Mouse (Mus musculus): Measurements from ENCODE around the gene Trappc6a. TPM values are rescaled to one million over a fixed set of nuclear protein-coding genes. Genes with fewer than 3 reads are reported as not detected.

The Trappc6a gene
- total and polyA plus RNA-seq, 3 experiments, result 41.1 to 201 (median 72.2) TPM

DNA sequence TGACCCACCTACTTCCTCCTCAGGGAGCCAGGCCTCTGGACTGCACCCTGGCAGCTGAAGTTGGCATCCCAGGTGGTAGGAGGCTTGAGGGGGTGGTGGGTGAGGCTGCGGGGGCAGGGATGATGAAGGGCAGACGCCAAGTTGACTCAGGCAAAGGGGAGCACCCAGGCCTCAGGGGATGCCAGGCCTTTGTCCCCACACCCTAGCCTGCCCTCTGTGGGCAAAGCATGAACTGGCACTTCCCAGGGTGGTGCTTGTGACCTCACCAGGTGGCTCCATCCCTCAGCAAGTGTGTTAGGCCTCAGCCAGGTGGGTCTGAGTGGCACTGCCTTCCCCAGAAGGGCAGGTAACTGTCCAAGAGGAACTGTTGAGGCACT, 16.9 kb downstream of the Trappc6a start:
- H3K27me3 ChIP-seq (replicated peaks), result no peaks in the 10 kb centered on the region
- peaks cover 0 to 8% of the 10 kb centered on the region in 2 experiments; a peak in 2 of 4 replicates for H3K4me1 ChIP-seq (ENCODE audit: control insufficient read depth in 1 of 2, insufficient read depth in 2 of 2)
- peaks cover 23 to 67% of the 10 kb centered on the region in 2 experiments for H3K36me3 ChIP-seq (replicated peaks in 1 of 2; ENCODE audit: control insufficient read depth in 1 of 2, insufficient read depth in 1 of 2, low read length in 1 of 2)
- dilution Hi-C loops (cut with MboI; ENCODE audit: extremely low pct_ligation_motif_present, extremely low pct_unique_long_range_greater_than_20kb, low sequenced_read_pairs), result no loop called here
- no peak overlapping the region for H3K4me3 ChIP-seq (replicated peaks in 1 of 3; ENCODE audit: low read depth in 2 of 3, low read length in 2 of 3, poor library complexity in 1 of 3)
- TF ChIP-seq SIN3A (IDR thresholded peaks at IDR 0.05; ENCODE audit: low read length), result no peak
- TF ChIP-seq CTCF (conservative IDR thresholded peaks at IDR 0.05 in 1 of 2, IDR thresholded peaks at IDR 0.05 in 1 of 2; ENCODE audit: low read depth in 2 of 2, low read length in 2 of 2), result no peak
- no peak for TF ChIP-seq JUN (IDR thresholded peaks at IDR 0.05; ENCODE audit: insufficient read depth, low read depth, low read length)
- no peak for TF ChIP-seq TCF12 (IDR thresholded peaks at IDR 0.05; ENCODE audit: low read depth, low read length)
- TF ChIP-seq MXI1 (IDR thresholded peaks at IDR 0.05; ENCODE audit: low read depth, low read length), result no peak
- TF ChIP-seq MYC (IDR thresholded peaks at IDR 0.05; ENCODE audit: low read depth, low read length), result no peak
- no peak for TF ChIP-seq ZNF384 (IDR thresholded peaks at IDR 0.05; ENCODE audit: low read depth, low read length)
- no peak for TF ChIP-seq POLR2AphosphoS2 (IDR thresholded peaks at IDR 0.05; ENCODE audit: low read depth, low read length)
- TF ChIP-seq ZMIZ1 (IDR thresholded peaks at IDR 0.05; ENCODE audit: low read depth, low read length), result no peak
- TF ChIP-seq POLR2A (IDR thresholded peaks at IDR 0.05; ENCODE audit: low read depth, low read length), result no peak
- TF ChIP-seq BHLHE40 (IDR thresholded peaks at IDR 0.05; ENCODE audit: low read depth, low read length), result no peak
- no peak for TF ChIP-seq ELF1 (IDR thresholded peaks at IDR 0.05; ENCODE audit: low read depth, low read length)
- no peak for TF ChIP-seq CHD1 (IDR thresholded peaks at IDR 0.05; ENCODE audit: low read depth, low read length)
- TF ChIP-seq RAD21 (IDR thresholded peaks at IDR 0.05; ENCODE audit: low read depth, low read length), result no peak
- H3K4me2 ChIP-seq (ENCODE audit: insufficient read depth, low read depth, poor library complexity, severe bottlenecking), result no peak overlapping the region
- DNase-seq (ENCODE audit: extremely low read depth), result no peak
- no peak overlapping the region for H3K27ac ChIP-seq (ENCODE audit: insufficient read depth, low read depth)
- no peaks in the 10 kb centered on the region for H3K79me2 ChIP-seq (replicated peaks; ENCODE audit: control insufficient read depth, extremely low read depth, insufficient read depth, poor library complexity, severe bottlenecking)
- peaks cover 14% of the 10 kb centered on the region for H3K9me3 ChIP-seq (replicated peaks; ENCODE audit: low read length)
- H3K9ac ChIP-seq (ENCODE audit: insufficient read depth, low read depth), result no peak overlapping the region
- in situ Hi-C loops (cut with MboI; ENCODE audit: low pct_ligation_motif_present, low pct_unique_long_range_greater_than_20kb, low sequenced_read_pairs), result no loop called here

DNA sequence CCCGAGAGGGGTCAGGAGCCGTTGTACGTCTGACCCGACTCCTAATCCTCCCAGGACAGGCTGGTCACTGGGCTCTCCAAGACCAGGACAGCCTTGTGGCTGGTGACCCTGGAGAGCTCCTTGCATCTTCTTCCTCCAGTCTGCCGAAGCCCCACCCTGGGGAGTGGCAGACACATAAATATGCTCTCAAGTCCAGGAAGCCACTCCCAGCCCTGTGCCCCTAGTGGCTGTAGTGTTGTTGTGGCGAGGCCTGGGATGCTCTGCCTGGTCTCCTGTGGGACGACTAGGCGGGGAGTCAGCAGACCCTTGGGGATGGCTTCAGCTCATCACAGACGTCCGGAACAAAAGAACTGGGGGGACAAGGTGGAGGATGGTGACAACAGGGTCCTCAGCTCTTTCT, 22.9 kb downstream of the Trappc6a start:
- H3K27ac ChIP-seq (ENCODE audit: insufficient read depth, low read depth), result no peak overlapping the region
- no peaks in the 10 kb centered on the region for H3K9me3 ChIP-seq (replicated peaks; ENCODE audit: low read length)
- in situ Hi-C loops (cut with MboI; ENCODE audit: low pct_ligation_motif_present, low pct_unique_long_range_greater_than_20kb, low sequenced_read_pairs) (no loop called here), dilution Hi-C loops (cut with MboI; ENCODE audit: extremely low pct_ligation_motif_present, extremely low pct_unique_long_range_greater_than_20kb, low sequenced_read_pairs) (no loop called here)
- H3K4me3 ChIP-seq (replicated peaks in 1 of 3; ENCODE audit: low read depth in 2 of 3, low read length in 2 of 3, poor library complexity in 1 of 3), result no peak overlapping the region
- no peaks in the 10 kb centered on the region for H3K79me2 ChIP-seq (replicated peaks; ENCODE audit: control insufficient read depth, extremely low read depth, insufficient read depth, poor library complexity, severe bottlenecking)
- H3K27me3 ChIP-seq (replicated peaks), result no peaks in the 10 kb centered on the region
- no peak overlapping the region for H3K4me2 ChIP-seq (ENCODE audit: insufficient read depth, low read depth, poor library complexity, severe bottlenecking)
- no peak overlapping the region for H3K9ac ChIP-seq (ENCODE audit: insufficient read depth, low read depth)
- peaks cover under 1 to 32% of the 10 kb centered on the region in 2 experiments for H3K4me1 ChIP-seq (ENCODE audit: control insufficient read depth in 1 of 2, insufficient read depth in 2 of 2)
- H3K36me3 ChIP-seq (replicated peaks in 1 of 2; ENCODE audit: control insufficient read depth in 1 of 2, insufficient read depth in 1 of 2, low read length in 1 of 2), result peaks cover 61 to 82% of the 10 kb centered on the region in 2 experiments
- TF ChIP-seq GABPA (IDR thresholded peaks at IDR 0.05; ENCODE audit: insufficient replicate concordance, low read depth, low read length) (no peak), CHD1 (IDR thresholded peaks at IDR 0.05; ENCODE audit: low read depth, low read length) (no peak), TBP (conservative IDR thresholded peaks at IDR 0.05; ENCODE audit: low read depth, low read length) (no peak), RCOR1 (conservative IDR thresholded peaks at IDR 0.05; ENCODE audit: low read depth, low read length) (no peak), IRF4 (IDR thresholded peaks at IDR 0.05; ENCODE audit: low read depth, low read length) (no peak), NELFE (IDR thresholded peaks at IDR 0.05; ENCODE audit: low read depth, low read length) (no peak), CTCF (conservative IDR thresholded peaks at IDR 0.05 in 1 of 2, IDR thresholded peaks at IDR 0.05 in 1 of 2; ENCODE audit: low read depth in 2 of 2, low read length in 2 of 2) (peak in 1 of 2 experiments; percentile 11; a peak in 1 of 4 replicates), CHD2 (IDR thresholded peaks at IDR 0.05; ENCODE audit: low read length) (no peak)
- DNase-seq (ENCODE audit: extremely low read depth), result peak; percentile 43
